Mouse (Mus musculus) midbrain, embryonic 15.5 days (tissue): Measurements from ENCODE around the gene Hsd11b2. TPM values are rescaled to one million over a fixed set of nuclear protein-coding genes. Genes with fewer than 3 reads are reported as not detected.

ENCODE experiments used
- ATAC-seq: fragments of 200-750 bp; cut with Nextera tagmentation; replicated peaks from 2 replicates; pipeline ENCODE4 v1.8.0; 2017; ENCODE audit warnings: moderate TSS enrichment
- H3K27ac ChIP-seq: fragments of 300-500 bp; sonication (generic); 2 replicates; pipeline ENCODE4 v1.5.1; 2015; ENCODE audit warnings: mild to moderate bottlenecking, inconsistent platforms
- H3K27me3 ChIP-seq: fragments of 300-500 bp; sonication (generic); replicated peaks from 2 replicates; pipeline ENCODE4 v1.6.1; 2015; ENCODE audit warnings: inconsistent platforms
- H3K36me3 ChIP-seq: fragments of 300-500 bp; sonication (generic); replicated peaks from 2 replicates; pipeline ENCODE4 v1.6.1; 2015; ENCODE audit warnings: inconsistent platforms
- H3K4me1 ChIP-seq: fragments of 300-500 bp; sonication (generic); 2 replicates; pipeline ENCODE4 v1.6.1; 2015; ENCODE audit warnings: inconsistent platforms
- H3K4me2 ChIP-seq: fragments of 300-500 bp; sonication (generic); 2 replicates; pipeline ENCODE4 v1.6.1; 2015; ENCODE audit warnings: inconsistent platforms, mild to moderate bottlenecking, moderate library complexity
- H3K4me3 ChIP-seq: fragments of 300-500 bp; sonication (generic); 2 replicates; pipeline ENCODE4 v1.5.1; 2015; ENCODE audit warnings: mild to moderate bottlenecking, inconsistent platforms
- H3K9ac ChIP-seq: fragments of 300-500 bp; sonication (generic); 2 replicates; pipeline ENCODE4 v1.6.1; 2015; ENCODE audit warnings: mild to moderate bottlenecking, inconsistent platforms
- H3K9me3 ChIP-seq: fragments of 300-500 bp; sonication (generic); 2 replicates; pipeline ENCODE4 v1.6.1; 2016; ENCODE audit warnings: inconsistent platforms
- WGBS: fragments of 180-500 bp; shearing (Covaris S2); methylation state at CpG from one replicate; pipeline ENCODE4 v1.1.7; 2015; ENCODE audit warnings: mixed read lengths; 5-methylcytosine and 5-hydroxymethylcytosine counted together
- polyA plus RNA-seq: library from polyadenylated mRNA; unstranded; fragments of >200 nt; fragmentation: Nextera tagmentation; extraction: Ambion mirVana; gene quantifications from 2 replicates; pipeline ENCODE4 v1.2.1, GENCODE M21; 2015

Gene Hsd11b2
- polyA plus RNA-seq, 1 experiment from 2014 or later = 4.7 TPM

DNA sequence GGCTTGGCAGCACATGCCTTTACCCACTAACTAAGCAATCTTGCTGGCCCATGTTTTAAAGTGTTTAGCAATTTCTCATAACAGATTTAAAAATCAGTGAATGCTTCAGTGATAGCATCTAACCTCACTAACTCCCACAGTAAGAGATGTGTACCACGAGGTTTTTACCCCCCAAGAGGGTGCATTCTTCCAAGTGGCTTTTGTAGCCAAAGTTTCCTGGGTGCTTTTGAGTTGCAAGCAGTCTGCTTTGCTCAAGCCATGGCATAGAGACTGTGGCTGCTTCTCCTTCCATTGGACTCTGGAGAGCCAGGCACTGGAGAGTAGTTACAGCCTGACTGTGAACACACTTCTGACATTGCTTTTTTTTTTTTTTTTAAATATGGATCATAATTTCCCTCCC is 29.3 kb upstream of the Hsd11b2 start:
- no peak overlapping the region for H3K4me3 ChIP-seq
- 59% methylated on average over 1 of the region's 1 CpGs for WGBS
- no peak overlapping the region for H3K27ac ChIP-seq
- H3K27me3 ChIP-seq = no peaks in the 10 kb centered on the region
- no peak for ATAC-seq
- no peak overlapping the region for H3K4me2 ChIP-seq
- H3K9me3 ChIP-seq = no peaks in the 10 kb centered on the region
- H3K36me3 ChIP-seq = no peaks in the 10 kb centered on the region
- no peaks in the 10 kb centered on the region for H3K4me1 ChIP-seq
- no peak overlapping the region for H3K9ac ChIP-seq

DNA sequence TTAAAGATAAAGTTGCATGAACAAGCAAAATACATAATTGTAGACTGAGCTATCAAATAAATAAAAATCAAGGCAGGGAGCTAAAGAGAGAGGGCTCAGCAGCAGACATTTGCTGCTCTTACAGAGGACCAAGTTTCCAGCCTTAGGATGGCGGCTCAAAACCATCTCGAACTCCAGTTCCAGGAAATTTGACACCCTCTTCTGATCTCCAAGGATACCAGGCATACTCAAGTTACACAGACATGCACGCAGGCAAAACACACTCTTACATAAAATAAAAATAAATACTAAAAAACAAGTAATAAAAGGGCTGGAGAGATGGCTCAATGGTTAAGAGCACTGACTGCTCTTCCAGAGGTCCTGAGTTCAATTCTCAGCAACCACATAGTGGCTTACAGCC is 25.1 kb upstream of the Hsd11b2 start:
- Histone ChIP-seq H3K4me2 (no peak overlapping the region), H3K27me3 (no peaks in the 10 kb centered on the region), H3K27ac (no peak overlapping the region), H3K4me1 (peaks cover 25% of the 10 kb centered on the region), H3K4me3 (no peak overlapping the region), H3K36me3 (no peaks in the 10 kb centered on the region), H3K9ac (no peak overlapping the region), H3K9me3 (no peaks in the 10 kb centered on the region)
- 64% methylated on average over 3 of the region's 3 CpGs for WGBS
- ATAC-seq = no peak

DNA sequence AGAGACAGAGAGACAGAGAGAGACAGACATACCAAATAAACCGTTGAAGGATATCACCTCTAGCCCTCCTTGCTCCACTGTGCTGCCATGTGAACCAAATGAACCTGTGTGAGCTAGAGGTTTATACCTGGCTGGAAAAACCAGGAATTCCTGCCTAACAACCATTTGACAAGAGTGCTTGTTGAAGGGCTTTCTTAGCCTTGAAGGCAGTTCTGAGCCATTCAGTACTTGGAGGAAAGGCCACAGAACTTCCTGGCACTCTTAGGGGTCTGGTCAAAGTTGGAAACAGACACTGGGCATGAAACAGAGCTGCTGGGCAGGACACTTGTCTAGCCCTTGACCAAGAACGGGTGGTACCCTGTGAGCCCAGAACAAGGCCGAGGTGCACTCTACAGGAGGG is 24.0 kb upstream of the Hsd11b2 start:
- no peaks in the 10 kb centered on the region for H3K36me3 ChIP-seq
- no peak overlapping the region for H3K4me3 ChIP-seq
- H3K4me2 ChIP-seq = no peak overlapping the region
- H3K9me3 ChIP-seq = no peaks in the 10 kb centered on the region
- H3K4me1 ChIP-seq = peaks cover 25% of the 10 kb centered on the region
- ATAC-seq = no peak
- WGBS = 83% methylated on average over 3 of the region's 3 CpGs
- H3K27ac ChIP-seq = no peak overlapping the region
- no peak overlapping the region for H3K9ac ChIP-seq
- H3K27me3 ChIP-seq = no peaks in the 10 kb centered on the region

DNA sequence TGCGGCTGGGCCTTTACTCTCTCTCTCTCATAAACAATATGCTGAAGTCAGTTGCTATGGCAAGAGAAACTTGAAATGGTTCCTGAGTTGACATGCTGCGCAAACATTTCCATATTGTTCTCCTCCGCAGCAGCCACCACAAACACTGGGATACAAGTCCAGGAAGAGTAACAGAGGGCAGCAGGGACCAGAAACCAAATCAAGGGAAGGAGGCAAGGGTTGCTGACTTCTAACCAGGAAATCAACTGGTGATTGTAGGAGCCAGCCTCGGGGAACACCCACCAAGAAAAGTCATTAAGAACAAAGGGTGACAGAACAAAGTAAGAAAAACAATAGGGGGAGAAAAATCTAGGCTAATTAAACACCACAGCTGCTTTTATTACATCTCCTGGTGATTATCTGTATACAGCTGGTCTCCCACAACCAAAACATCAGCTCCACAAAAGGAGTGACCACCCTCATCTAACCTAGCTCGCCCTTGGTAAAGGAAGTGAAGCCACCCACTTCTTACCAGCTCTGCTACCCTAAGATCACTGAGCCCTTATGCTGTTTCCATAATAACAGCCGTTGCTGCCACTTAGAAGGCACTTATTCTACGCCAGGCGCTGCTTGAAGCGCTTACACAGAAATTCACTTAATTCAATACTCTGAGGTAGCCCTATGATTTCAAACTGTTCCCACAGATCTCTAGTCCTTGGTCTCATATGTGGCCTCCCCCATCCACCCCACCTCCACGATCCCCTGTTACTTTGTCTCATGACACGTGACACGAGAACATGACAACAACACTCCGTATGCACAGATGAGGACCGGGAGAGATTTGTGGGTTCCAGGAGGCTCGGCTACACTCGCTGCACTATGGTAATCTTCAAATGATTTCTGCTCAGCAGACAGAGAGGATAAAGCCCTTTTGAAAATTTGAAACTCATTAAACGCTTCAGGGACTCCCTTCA is 22.9 kb upstream of the Hsd11b2 start:
- Histone ChIP-seq H3K4me2 (peak overlapping the region; percentile 91), H3K9me3 (no peaks in the 10 kb centered on the region), H3K9ac (peak overlapping the region; percentile 88; the same call in 1 of the 2 replicates), H3K27me3 (no peaks in the 10 kb centered on the region), H3K36me3 (no peaks in the 10 kb centered on the region), H3K4me1 (peaks cover 25% of the 10 kb centered on the region), H3K4me3 (peak overlapping the region; percentile 79), H3K27ac (peak overlapping the region; percentile 79; the same call in 1 of the 2 replicates)
- ATAC-seq = peak; percentile 37
- 18% methylated on average over 17 of the region's 17 CpGs for WGBS

DNA sequence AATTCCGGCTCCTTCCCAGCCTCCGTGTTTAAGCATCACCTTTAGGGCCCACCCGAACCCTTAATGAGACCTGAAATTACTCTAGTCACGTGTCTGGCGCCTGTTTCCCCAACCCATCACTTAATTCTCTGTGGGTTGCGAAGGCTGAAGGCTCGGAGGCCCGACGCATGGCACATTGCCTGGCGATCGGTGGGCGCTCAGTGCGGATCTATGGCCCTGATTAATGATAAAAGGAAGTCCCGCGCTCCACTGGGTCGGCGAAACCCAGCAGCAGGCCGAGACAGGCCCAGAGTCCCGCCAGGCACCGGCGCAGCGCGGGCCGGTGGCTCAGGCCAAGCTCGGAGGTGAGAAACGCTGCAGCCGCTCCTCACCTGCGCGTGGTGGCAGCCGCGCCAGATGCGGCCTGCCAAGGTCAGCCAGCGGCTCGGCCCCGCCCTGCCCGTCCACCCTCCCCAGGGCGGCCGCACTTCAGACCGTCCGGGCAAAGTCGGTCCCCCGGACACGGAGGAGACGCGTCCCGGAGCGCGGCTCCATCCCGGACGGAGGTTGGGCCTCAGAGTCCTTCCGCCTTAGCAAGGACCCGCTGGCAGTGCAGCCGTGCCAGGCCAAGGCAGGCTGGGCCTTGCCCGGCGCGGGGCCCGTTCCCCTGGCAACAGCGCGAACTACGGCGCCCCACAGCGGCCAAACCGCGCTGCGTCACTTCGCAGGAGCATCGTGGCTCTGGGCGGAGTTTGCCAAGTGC is 21.9 kb upstream of the Hsd11b2 start, which contains the start of gene Zdhhc1:
Gene Zdhhc1, minus strand, starts transcription at position 464 of the 742 bp plus-strand sequence.
- peaks cover 25% of the 10 kb centered on the region for H3K4me1 ChIP-seq
- no peaks in the 10 kb centered on the region for H3K9me3 ChIP-seq
- H3K36me3 ChIP-seq = no peaks in the 10 kb centered on the region
- peak within 1 kb of the TSS; percentile 88 for H3K9ac ChIP-seq
- peak within 1 kb of the TSS; percentile 79 for H3K27ac ChIP-seq
- H3K27me3 ChIP-seq = no peaks in the 10 kb centered on the region
- peak within 1 kb of the TSS; percentile 91 for H3K4me2 ChIP-seq
- H3K4me3 ChIP-seq = peak within 1 kb of the TSS; percentile 79
- peak; percentile 86 for ATAC-seq
- WGBS = under 1% methylated on average over 68 of the region's 68 CpGs

DNA sequence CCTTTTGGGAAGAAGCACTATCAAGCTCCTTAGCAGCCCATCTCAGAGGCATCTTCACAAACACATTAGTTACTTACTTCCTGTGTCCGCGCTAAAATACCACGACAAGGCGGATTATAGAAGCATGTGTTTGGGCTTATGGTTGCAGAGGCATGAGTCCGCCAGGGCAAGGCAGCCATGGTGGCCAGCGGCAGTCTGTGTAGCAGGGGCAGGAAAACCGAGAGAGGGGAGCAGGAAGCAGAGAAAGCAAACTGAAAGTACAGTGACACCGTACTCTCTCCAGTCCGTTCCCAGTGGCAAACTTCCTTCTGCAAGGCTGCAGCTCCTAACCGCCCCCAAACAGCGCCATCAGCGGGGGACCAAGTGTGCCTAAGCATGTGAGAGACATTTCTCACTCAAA is 18.8 kb upstream of the Hsd11b2 start:
- Histone ChIP-seq H3K4me1 (peaks cover 23% of the 10 kb centered on the region), H3K4me2 (no peak overlapping the region), H3K27me3 (no peaks in the 10 kb centered on the region), H3K27ac (no peak overlapping the region), H3K9ac (no peak overlapping the region), H3K36me3 (no peaks in the 10 kb centered on the region), H3K9me3 (no peaks in the 10 kb centered on the region), H3K4me3 (no peak overlapping the region)
- 77% methylated on average over 12 of the region's 12 CpGs for WGBS
- ATAC-seq = no peak

DNA sequence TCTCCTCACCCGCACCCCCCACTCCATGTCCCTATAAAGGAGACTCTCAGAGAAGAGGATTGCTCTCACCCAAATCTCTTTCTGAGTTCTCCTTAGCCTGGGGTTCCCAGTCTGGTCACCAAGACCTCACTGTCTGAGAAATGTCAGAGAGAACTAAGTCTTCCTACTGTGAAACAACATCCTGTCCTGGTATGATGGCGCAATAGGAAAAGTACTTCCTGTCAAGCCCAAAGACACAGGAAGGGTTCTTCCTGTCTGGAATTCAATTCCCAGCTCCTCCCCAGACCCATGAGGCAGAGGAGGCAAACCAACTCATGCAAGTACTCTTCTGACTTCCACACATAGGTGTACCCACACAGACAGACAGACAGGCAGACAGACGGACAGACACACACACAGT is 13.9 kb upstream of the Hsd11b2 start:
- Histone ChIP-seq H3K4me1 (0 out of 2 replicates have a peak, but pooled peaks cover 3% of the 10 kb centered on the region), H3K27me3 (no peaks in the 10 kb centered on the region), H3K36me3 (no peaks in the 10 kb centered on the region), H3K9ac (no peak overlapping the region), H3K4me3 (no peak overlapping the region), H3K9me3 (no peaks in the 10 kb centered on the region), H3K4me2 (no peak overlapping the region), H3K27ac (no peak overlapping the region)
- WGBS = 92% methylated on average over 3 of the region's 3 CpGs
- no peak for ATAC-seq

DNA sequence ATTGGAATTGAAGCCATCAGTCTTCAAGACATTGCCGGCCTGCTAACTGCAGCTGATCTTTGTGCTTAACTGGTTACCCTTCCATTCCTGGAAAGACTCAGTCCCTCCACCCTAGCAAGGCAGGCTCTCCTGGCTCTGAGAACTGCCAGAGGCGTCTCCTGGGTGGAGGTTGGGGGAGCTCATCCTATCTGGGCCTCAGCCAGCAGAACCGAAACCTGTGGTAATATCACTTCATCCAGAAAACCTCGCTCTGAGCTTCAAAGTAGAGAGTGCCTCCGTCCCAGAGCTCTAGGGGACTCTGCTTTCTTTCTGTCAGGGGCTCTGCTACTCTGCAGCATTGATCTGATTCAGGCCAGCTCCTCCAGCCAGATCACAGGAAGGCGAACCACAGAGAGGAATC is 11.6 kb upstream of the Hsd11b2 start:
- no peak overlapping the region for H3K9ac ChIP-seq
- ATAC-seq = no peak
- 79% methylated on average over 6 of the region's 6 CpGs for WGBS
- no peaks in the 10 kb centered on the region for H3K27me3 ChIP-seq
- H3K9me3 ChIP-seq = no peaks in the 10 kb centered on the region
- H3K4me1 ChIP-seq = 0 out of 2 replicates have a peak, but pooled peaks cover 3% of the 10 kb centered on the region
- H3K36me3 ChIP-seq = no peaks in the 10 kb centered on the region
- H3K4me3 ChIP-seq = no peak overlapping the region
- no peak overlapping the region for H3K27ac ChIP-seq
- H3K4me2 ChIP-seq = no peak overlapping the region

DNA sequence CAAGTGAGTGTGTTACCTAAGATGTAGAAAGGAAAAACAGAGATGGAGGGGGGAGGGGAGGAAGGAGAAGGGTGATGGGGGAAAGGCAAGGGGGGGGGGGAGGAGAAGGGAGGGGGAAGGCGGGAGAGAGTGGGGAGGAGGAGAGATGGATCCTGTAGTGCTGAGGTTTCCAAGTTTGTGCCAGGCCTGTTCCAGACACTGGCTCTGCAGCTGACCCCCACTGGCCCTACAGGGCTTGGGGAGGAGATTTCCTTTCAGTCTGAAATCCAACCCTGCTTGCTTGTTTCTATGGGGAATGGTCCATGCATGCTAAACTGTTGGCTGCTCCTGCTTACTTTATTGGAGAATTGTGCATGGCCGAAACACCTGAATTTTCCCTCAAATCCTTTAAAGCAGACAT is 9.8 kb upstream of the Hsd11b2 start:
- Histone ChIP-seq H3K4me2 (no peak overlapping the region), H3K4me3 (no peak overlapping the region), H3K9me3 (no peaks in the 10 kb centered on the region), H3K27me3 (no peaks in the 10 kb centered on the region), H3K4me1 (0 out of 2 replicates have a peak, but pooled peaks cover 3% of the 10 kb centered on the region), H3K27ac (no peak overlapping the region), H3K9ac (no peak overlapping the region), H3K36me3 (no peaks in the 10 kb centered on the region)
- no peak for ATAC-seq
- WGBS = 53% methylated on average over 1 of the region's 2 CpGs

DNA sequence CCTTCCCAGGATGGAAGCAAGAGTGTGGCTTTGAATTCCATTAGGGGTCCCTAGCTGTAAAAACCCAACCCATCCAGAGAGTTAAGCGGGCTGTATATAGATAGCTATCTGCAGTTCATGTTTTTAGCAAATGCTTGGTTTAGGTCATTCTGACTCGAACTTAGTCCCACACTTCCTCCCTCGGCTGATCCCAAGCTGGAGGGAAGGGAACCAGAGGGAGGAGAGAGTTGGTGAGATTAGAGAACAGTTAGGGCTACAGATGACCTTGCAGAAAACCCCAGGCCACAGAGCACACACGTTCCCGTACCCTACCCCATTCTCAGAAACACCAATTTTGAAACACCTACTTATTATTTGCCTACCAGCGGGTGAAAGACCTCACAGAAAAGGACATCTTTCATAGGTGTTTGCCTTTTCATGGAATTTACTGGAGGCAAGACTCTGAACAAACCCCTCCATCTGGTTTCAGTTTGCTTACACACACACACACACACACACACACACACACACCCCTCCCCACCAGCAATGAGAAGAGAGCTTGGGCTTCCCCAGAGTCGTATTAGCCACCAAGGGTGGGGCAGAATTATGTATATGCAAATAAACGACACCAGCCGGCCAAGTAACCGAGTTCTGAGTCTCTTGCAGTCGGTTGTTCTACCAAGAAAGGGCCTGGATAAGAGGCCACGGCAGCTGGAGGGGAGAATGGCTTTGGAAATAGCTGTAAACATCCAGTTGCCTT is 8.4 kb upstream of the Hsd11b2 start:
- ATAC-seq = no peak
- WGBS = 54% methylated on average over 12 of the region's 12 CpGs
- no peaks in the 10 kb centered on the region for H3K9me3 ChIP-seq

DNA sequence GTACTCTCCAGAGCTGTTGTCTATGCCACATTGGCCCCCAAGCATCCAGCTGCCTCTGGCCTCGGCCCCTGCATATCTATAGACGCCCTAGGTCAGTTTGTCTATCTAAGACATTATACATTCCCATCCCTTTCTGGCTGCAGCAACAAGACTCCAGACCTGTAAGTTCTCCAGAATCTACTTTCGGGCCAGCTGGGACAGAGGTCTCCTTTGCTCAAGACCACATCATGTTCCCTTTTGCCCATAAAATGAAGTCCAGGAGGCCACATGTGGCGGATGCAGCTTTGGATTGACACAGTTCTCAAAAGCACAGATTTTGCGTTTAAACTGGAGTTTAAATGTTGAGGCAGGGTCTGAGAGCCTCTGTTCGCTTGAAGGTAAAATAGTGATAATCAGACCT is 4.4 kb upstream of the Hsd11b2 start:
- no peak for ATAC-seq
- Histone ChIP-seq H3K4me1 (peaks cover 24% of the 10 kb centered on the region), H3K27me3 (peaks cover 21% of the 10 kb centered on the region), H3K36me3 (no peaks in the 10 kb centered on the region), H3K27ac (no peak overlapping the region), H3K4me3 (no peak overlapping the region), H3K9ac (no peak overlapping the region), H3K4me2 (no peak overlapping the region), H3K9me3 (no peaks in the 10 kb centered on the region)
- WGBS = 91% methylated on average over 6 of the region's 6 CpGs

More for the DNA sequence above, 8.4 kb upstream of the Hsd11b2 start:
- Histone ChIP-seq H3K9ac (no peak overlapping the region), H3K4me1 (0 out of 2 replicates have a peak, but pooled peaks cover 3% of the 10 kb centered on the region), H3K27ac (no peak overlapping the region), H3K27me3 (0 out of 2 replicates have a peak, but pooled peaks cover 6% of the 10 kb centered on the region), H3K4me3 (no peak overlapping the region), H3K4me2 (no peak overlapping the region), H3K36me3 (no peaks in the 10 kb centered on the region)

DNA sequence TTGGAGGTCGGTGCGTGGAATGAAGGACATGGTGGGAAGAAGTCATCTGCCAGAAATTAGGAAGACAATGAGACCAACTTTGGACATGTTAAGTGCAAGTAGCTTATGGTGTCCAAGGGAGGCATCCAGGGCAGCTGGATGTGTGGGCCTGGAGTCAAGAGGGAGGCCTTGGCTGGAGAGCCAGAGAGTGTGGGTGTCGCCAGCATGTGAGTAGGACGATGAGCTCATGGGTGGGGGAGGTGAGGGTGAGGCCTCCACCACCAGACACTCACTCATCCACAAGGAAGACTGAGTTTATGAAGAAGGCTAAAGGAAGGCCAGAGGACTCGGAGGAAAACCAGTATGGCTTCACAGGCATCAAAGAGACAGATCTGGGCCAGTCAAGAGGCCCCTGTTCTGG is 3.9 kb upstream of the Hsd11b2 start:
- peaks cover 21% of the 10 kb centered on the region for H3K27me3 ChIP-seq
- H3K4me2 ChIP-seq = no peak overlapping the region
- H3K4me1 ChIP-seq = peaks cover 29% of the 10 kb centered on the region
- H3K27ac ChIP-seq = no peak overlapping the region
- H3K36me3 ChIP-seq = no peaks in the 10 kb centered on the region
- ATAC-seq = no peak
- no peak overlapping the region for H3K9ac ChIP-seq
- H3K9me3 ChIP-seq = no peaks in the 10 kb centered on the region
- no peak overlapping the region for H3K4me3 ChIP-seq
- WGBS = 82% methylated on average over 5 of the region's 5 CpGs
